Mouse (Mus musculus): ENCODE data around the gene Toporsl.

GRCm38 (mm10) chr4:52634986-52635385 is 38.9 kb downstream of the Toporsl start:
- TF ChIP-seq POLR2A (IDR thresholded peaks at IDR 0.05; ENCODE audit: borderline replicate concordance, low read depth, low read length) (no peak), CTCF (IDR thresholded peaks at IDR 0.05; ENCODE audit: low read depth, low read length) (no peak)
